Mouse (Mus musculus) brain, embryonic 14.5 days (tissue): ENCODE data around the gene Hist1h2bf. TPM values are rescaled to one million over a fixed set of nuclear protein-coding genes. Genes with fewer than 3 reads are reported as not detected.

Experiments used
- DNase-seq: peaks from one replicate; pipeline ENCODE4 v3.0.0-alpha.2; 2011; ENCODE audit warnings: low read depth
- CTCF ChIP-seq: fragments of 200-500 bp; IDR thresholded peaks from 2 replicates; pipeline ENCODE4 v1.5.1; 2012; ENCODE audit warnings: inconsistent platforms, mild to moderate bottlenecking, moderate library complexity, borderline replicate concordance; ENCODE audit not compliant: insufficient read depth, insufficient read length; ENCODE audit errors: extremely low read depth
- POLR2A ChIP-seq: fragments of 200-500 bp; IDR thresholded peaks from 2 replicates; pipeline ENCODE4 v1.6.1; 2012; ENCODE audit warnings: mild to moderate bottlenecking, inconsistent platforms, borderline replicate concordance; ENCODE audit not compliant: poor library complexity, insufficient read depth, insufficient read length, severe bottlenecking; ENCODE audit errors: extremely low read depth
- polyA plus RNA-seq: library from polyadenylated mRNA; depleted of rRNA; stranded (reverse); fragments of >200 nt; gene quantifications from 2 replicates; pipeline ENCODE4 v1.2.3, GENCODE M21; 2012

Gene Hist1h2bf
- polyA plus RNA-seq, 1 experiment: 21.6 TPM

DNA sequence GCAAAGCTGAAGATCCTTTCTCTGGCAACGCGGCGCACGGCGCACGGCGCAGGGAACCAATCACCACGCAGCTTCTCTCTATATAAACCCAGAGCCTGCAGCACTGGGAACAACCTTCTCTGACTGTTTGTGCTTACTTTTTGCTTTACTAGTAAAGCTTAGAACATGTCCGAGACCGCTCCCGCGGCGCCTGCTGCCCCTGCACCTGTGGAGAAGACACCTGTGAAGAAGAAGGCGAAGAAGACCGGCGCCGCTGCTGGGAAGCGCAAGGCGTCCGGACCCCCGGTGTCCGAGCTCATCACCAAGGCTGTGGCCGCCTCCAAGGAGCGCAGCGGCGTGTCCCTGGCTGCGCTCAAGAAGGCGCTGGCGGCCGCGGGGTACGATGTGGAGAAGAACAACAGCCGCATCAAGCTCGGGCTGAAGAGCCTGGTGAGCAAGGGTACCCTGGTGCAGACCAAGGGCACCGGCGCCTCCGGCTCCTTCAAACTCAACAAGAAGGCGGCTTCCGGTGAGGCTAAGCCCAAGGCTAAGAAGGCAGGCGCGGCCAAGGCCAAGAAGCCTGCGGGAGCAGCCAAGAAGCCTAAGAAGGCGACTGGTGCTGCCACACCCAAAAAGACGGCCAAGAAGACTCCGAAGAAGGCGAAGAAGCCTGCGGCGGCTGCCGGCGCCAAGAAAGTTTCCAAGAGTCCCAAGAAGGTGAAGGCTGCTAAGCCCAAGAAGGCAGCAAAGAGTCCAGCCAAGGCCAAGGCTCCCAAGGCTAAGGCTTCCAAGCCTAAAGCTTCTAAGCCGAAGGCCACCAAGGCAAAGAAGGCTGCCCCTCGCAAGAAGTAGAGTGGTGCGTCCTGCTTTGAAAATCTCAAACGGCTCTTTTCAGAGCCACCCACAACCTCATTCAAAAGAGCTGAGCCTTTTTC, 18.8 kb downstream of the Hist1h2bf start:
- TF ChIP-seq CTCF: no peak
- peak; percentile 58; the same call in 1 of the 2 replicates for TF ChIP-seq POLR2A
- peak; percentile 96 for DNase-seq

DNA sequence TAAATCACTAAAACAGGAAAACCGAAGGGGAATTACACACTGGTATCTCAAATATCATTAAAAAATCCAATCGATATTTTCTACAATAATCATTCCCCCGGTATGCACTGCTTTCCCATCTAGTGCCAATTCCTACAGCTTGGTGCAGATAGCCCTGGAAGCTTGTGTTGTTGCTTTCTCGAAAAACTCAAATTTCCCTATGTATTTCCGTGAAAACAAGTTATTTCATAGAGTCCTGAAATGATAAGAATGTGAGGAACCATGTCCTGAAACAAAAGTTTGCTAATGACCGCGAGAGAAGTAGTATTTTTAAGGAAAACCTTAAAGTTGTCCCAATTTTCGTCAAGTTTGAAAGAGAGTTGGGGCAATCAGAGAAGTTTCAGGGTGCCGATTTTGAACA, 19.6 kb downstream of the Hist1h2bf start:
- TF ChIP-seq CTCF (no peak), POLR2A (no peak)
- peak; percentile 49 for DNase-seq

DNA sequence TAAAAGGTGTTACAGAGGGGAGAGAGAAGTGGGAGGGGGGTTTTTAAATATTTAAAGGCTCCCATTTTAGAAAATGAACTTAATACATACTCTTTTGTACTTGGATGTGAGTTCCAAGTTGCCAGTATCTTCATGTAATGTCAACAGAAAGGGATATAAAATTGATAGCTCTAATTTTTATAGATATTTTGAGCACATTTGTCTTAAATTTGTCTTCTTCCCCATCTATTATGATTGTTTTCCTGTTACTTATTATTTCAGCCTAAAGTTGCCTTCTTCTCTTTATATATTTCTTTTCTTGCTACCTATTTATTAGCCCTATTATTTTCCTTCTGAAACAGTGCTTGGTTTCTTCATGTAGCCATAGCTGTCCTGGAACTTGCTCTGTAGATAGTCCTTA, 21.0 kb downstream of the Hist1h2bf start, which contains the start of gene Hist1h1d:
Hist1h1d (plus strand) TSS at position 301 of the 400 bp plus-strand sequence.
- no peak for DNase-seq
- TF ChIP-seq POLR2A: no peak
- TF ChIP-seq CTCF: no peak

DNA sequence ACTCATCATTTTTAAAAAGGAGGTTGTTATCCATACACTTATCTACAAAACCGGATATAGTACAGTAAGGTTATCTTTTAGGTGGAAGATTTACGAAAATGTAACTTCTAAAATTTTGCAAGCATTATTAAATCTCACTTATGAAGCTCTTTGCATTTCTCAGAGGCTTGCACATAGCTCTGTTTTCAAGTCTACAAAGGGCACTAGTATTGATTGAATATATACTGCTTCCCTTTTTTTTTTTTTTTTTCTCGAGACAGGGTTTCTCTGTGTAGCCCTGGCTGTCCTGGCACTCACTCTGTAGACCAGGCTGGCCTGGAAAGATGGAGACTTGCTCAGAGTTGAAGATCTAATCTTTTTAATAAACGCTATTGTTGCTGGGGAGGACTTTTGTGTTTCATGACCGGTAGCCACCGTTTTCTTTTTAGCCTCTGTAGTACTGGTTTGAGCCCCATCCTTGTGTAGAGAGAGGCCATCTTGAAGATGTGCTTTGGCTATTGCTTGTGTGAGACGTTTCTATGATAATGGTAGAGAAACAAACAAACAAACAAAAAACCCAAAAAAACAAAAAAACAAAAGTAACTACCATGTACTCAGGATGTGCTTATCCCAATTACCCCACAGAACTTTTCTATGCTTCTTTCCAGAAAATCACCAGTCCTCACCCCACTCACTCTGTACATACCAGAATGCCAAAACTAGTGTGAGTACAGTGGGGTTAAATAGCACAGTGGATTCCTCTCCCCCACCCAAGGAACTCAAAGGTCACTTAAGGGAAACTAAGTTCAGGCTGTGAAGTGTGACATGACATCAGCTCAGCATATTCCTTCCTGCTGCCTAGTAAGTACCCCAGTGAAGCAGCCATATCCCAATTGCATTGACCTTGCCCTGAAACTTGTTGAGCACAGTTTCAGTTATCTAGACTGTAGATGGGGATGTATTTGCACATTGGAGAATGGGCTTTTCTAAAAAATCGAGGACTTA, 21.8 kb downstream of the Hist1h2bf start:
- no peak for TF ChIP-seq CTCF
- TF ChIP-seq POLR2A: no peak
- DNase-seq: no peak

DNA sequence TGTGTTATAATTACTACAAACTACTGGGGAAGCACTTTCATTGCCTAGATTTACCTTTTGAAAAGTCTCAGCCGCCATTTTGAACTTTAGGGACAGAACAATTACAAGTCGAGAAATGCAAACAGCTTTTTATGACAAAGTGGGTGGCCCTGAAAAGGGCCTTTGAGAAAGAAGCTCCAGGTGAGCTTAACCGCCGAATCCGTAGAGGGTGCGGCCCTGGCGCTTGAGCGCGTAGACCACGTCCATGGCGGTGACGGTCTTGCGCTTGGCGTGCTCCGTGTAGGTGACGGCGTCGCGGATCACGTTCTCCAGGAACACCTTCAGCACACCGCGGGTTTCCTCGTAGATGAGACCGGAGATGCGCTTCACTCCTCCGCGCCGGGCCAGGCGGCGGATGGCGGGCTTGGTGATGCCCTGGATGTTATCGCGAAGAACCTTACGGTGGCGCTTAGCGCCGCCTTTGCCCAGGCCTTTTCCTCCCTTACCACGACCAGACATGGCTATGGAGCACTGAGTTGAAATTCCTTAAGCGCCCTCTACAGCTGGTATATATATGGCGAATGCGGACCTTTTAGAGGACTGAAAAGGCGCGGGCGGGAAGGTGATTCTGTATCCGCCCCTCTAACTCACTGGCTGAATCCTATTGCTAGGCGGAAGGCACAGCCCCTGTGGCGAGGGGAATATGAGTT, 22.7 kb downstream of the Hist1h2bf start, which contains the start of gene Hist1h4f:
Hist1h4f (minus strand) TSS at position 503 of the 689 bp plus-strand sequence.
- TF ChIP-seq CTCF: peak; percentile 45; the same call in 1 of the 2 replicates
- TF ChIP-seq POLR2A: peak; percentile 29; the same call in 1 of the 2 replicates
- DNase-seq: peak; percentile 98

DNA sequence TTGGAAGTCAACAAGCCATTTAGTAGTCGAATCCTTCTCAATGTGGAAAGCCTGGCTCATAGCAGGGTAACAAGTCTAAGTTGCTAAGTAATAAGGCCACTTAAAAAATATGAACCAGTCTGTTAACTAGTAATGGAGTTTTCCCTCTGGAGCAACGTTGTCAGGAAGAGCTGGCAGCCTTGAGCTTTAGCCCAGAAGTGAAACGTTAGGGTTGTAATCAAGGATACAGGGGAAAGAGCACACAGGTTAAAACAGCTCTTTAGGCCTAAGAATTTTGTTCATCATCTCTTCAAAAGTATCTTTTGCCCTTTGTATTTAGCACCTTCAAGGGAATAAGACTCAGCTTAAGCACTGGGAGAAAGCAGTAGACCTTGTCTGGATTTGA, 23.2 kb downstream of the Hist1h2bf start:
- peak; percentile 56 for DNase-seq

DNA sequence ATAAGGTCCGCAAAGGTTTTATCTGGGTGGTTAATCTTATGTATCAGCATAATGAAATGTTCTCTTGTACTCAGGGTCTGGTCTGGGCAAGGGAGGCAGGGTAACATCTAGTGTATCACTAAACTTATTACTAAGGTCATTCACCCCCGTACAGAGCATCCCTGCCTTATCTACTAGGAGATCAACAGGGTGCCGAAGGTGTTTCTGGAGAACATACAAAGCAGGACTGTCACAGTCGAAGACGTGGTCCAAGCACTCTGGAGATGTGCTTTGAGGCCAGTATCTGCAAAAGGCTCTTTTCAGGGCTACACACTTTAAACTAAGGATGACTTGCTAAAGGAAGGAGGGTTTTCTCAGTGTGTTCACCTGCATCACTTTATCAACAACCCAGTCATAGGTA, 27.3 kb downstream of the Hist1h2bf start:
- DNase-seq: no peak
- TF ChIP-seq POLR2A: no peak
- no peak for TF ChIP-seq CTCF

More for the DNA sequence above, 23.2 kb downstream of the Hist1h2bf start:
- no peak for TF ChIP-seq CTCF

DNA sequence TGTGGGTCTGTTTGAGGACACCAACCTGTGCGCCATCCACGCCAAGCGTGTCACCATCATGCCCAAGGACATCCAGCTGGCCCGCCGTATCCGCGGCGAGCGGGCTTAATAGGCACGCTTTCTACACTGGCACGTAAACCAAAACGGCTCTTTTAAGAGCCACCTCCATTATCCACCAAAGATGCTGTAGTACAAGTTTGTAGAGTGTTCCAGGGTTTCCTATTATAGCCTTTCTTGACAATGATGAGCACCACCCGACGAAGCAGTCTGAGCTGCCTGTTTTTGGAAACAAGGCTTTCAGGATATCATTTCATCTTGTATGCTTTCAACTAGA, 29.2 kb downstream of the Hist1h2bf start:
- peak; percentile 27 for DNase-seq

DNA sequence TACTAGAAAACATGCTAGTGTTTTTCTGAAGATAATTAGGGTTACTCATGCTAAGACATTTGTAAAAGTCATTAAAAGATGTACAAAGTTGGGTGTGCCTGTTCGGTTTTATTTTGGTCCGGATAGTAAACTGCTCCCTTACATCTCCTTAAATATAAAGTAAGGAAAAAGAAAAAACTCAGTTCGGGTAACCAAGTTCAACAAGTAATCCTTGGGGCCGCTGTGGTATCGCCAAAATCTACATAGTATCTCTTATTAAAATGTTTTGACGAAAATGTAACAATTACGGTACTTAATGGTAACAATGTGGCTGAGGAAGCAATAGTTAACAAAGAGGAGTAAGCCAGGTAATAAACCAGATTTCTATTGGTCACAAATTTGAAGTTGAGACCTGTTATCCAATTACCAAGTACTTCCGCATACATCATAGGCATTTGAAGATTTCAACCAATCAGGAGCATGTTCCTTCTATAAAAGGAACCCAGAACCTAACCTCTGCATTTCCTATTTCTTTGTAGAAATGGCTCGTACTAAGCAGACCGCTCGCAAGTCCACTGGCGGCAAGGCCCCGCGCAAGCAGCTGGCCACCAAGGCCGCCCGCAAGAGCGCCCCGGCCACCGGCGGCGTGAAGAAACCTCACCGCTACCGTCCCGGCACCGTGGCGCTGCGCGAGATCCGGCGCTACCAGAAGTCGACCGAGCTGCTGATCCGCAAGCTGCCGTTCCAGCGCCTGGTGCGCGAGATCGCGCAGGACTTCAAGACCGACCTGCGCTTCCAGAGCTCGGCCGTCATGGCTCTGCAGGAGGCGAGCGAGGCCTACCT, 29.8 kb downstream of the Hist1h2bf start, which contains the start of gene Hist1h3f:
Hist1h3f (plus strand) TSS at position 88 of the 822 bp plus-strand sequence.
- TF ChIP-seq CTCF (no peak), POLR2A (peak; percentile 77; the same call in 1 of the 2 replicates)
- peak; percentile 98 for DNase-seq

DNA sequence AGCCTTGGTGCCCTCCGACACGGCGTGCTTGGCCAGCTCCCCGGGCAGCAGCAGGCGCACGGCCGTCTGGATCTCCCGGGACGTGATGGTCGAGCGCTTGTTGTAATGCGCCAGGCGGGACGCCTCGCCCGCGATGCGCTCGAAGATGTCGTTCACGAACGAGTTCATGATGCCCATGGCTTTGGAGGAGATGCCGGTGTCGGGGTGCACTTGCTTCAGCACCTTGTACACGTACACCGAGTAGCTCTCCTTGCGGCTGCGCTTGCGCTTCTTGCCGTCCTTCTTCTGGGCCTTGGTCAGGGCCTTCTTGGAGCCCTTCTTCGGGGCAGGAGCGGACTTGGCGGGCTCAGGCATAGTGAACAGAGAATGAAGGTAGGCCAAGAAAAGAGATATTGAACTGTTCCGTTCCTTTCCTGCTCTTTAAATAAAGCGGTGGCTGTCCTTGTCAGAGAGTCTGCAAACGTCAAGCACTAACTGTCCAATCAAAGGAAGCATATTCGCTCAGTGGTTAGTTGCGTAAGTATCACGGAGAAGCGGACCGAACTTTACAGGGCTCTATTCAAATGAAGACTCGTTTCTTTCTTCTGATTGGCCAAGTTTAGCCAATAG, 30.9 kb downstream of the Hist1h2bf start, which contains the start of gene Hist1h2bh:
Hist1h2bh (minus strand) TSS at position 394 of the 609 bp plus-strand sequence.
- TF ChIP-seq POLR2A: peak; percentile 37; the same call in 1 of the 2 replicates
- peak; percentile 98 for DNase-seq

DNA sequence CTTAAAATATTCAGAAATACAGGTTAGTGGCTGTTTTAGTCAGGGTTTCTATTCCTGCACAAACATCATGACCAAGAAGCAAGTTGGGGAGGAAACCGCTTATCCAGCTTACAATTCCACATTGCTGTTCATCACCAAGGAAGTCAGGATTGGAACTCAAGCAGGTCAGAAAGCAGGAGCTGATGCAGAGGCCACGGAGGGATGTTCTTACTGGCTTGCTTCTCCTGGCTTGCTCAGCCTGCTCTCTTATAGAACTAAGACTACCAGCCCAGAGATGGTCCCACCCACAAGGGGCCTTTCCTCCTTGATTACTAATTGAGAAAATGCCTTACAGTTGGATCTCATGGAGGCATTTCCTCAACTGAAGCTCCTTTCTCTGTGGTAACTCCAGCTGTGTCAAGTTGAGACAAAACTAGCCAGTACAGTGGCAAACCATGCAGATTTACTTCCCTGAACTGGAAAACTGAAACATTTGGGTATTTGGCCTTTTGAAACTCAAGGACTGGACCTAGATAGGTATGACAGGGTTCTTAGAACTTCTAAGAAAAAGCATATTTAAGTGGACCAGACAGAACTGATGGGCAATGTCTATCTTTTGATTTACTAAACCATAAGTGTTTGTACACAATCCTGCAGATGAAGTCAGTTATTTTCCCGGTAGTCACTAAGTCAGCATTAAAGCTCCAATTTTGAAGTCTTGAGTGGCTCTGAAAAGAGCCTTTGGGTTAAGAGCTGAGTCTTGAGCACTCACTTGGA, 31.6 kb downstream of the Hist1h2bf start:
- peak; percentile 11 for DNase-seq
